Mouse (Mus musculus) skeletal muscle tissue, adult 2 months (tissue): ENCODE data around the gene Ace2.
A peak's percentile ranks its signal among the peaks of the same experiment; 100 is the strongest.

Experiments
- DNase-seq: peaks from one replicate; pipeline ENCODE4 v3.0.0-alpha.2; 2012; ENCODE audit warnings: low read depth, low spot score

Ace2 gene

GRCm38 (mm10) chrX:164179746-164180145 is 40.6 kb downstream of the Ace2 start:
- DNase-seq, result no peak

- DNase-seq, result peak; percentile 43
Measured at GRCm38 (mm10) chrX:164183844-164184243, 44.7 kb downstream of the Ace2 start.

GRCm38 (mm10) chrX:164189880-164190279 is 50.7 kb downstream of the Ace2 start:
- DNase-seq, result no peak

- no peak for DNase-seq
Measured at GRCm38 (mm10) chrX:164197679-164198078, 58.5 kb downstream of the Ace2 start.

GRCm38 (mm10) chrX:164200547-164200946 is 61.4 kb downstream of the Ace2 start:
- no peak for DNase-seq

GRCm38 (mm10) chrX:164221989-164222388 is 82.9 kb downstream of the Ace2 start:
- no peak for DNase-seq

- no peak for DNase-seq
Measured at GRCm38 (mm10) chrX:164233380-164233779, 94.2 kb downstream of the Ace2 start.
